Mouse (Mus musculus) midbrain, embryonic 14.5 days (tissue): Measurements from ENCODE around the gene Rnf212b. TPM values are rescaled to one million over a fixed set of nuclear protein-coding genes. Genes with fewer than 3 reads are reported as not detected.

Experiments used
- ATAC-seq: fragments of 200-750 bp; cut with Nextera tagmentation; 2 replicates; pipeline ENCODE4 v1.8.0; 2017; ENCODE audit warnings: moderate number of reproducible peaks, moderate library complexity; ENCODE audit not compliant: low FRiP score, low TSS enrichment
- DNase-seq: peaks from one replicate; pipeline ENCODE4 v3.0.0-alpha.2; 2015
- H3K27ac ChIP-seq: fragments of 300-500 bp; sonication (generic); replicated peaks from 2 replicates; pipeline ENCODE4 v1.5.1; 2014; ENCODE audit warnings: mild to moderate bottlenecking, low read depth, low read length, moderate library complexity
- H3K27me3 ChIP-seq: fragments of 300-500 bp; sonication (generic); 2 replicates; pipeline ENCODE4 v1.6.1; 2014; ENCODE audit warnings: low read length, control low read depth, mixed read lengths; ENCODE audit not compliant: control insufficient read depth, insufficient read depth
- H3K36me3 ChIP-seq: fragments of 300-500 bp; sonication (generic); 2 replicates; pipeline ENCODE4 v1.6.1; 2014; ENCODE audit warnings: low read length, control low read depth; ENCODE audit not compliant: control insufficient read depth, insufficient read depth
- H3K4me1 ChIP-seq: fragments of 300-500 bp; sonication (generic); 2 replicates; pipeline ENCODE4 v1.6.1; 2014; ENCODE audit warnings: mild to moderate bottlenecking, antibody characterized with exemption, low read length, control low read depth; ENCODE audit not compliant: control insufficient read depth, insufficient read depth
- H3K4me2 ChIP-seq: fragments of 300-500 bp; sonication (generic); 2 replicates; pipeline ENCODE4 v1.6.1; 2014; ENCODE audit warnings: mild to moderate bottlenecking, low read length, moderate library complexity
- H3K4me3 ChIP-seq: fragments of 300-500 bp; sonication (generic); replicated peaks from 2 replicates; pipeline ENCODE4 v1.5.1; 2014; ENCODE audit warnings: low read depth, low read length
- H3K9ac ChIP-seq: fragments of 300-500 bp; sonication (generic); replicated peaks from 2 replicates; pipeline ENCODE4 v1.6.1; 2014; ENCODE audit warnings: mild to moderate bottlenecking, low read length, moderate library complexity
- H3K9me3 ChIP-seq: fragments of 300-500 bp; sonication (generic); 2 replicates; pipeline ENCODE4 v1.6.1; 2016; ENCODE audit warnings: low read length, control low read depth, mixed read lengths; ENCODE audit not compliant: control insufficient read depth
- WGBS: fragments of 180-500 bp; shearing (Covaris S2); extraction: QIAGEN DNeasy Blood & Tissue Kit; methylation state at CpG from one replicate; pipeline ENCODE4 v1.1.7; 2014; 5-methylcytosine and 5-hydroxymethylcytosine counted together
- polyA plus RNA-seq: library from polyadenylated mRNA; unstranded; fragments of >200 nt; fragmentation: Nextera tagmentation; extraction: Ambion mirVana; gene quantifications from 2 replicates; pipeline ENCODE4 v1.2.1, GENCODE M21; 2014

Rnf212b gene
- polyA plus RNA-seq, 1 experiment from 2014 or later = not detected

DNA sequence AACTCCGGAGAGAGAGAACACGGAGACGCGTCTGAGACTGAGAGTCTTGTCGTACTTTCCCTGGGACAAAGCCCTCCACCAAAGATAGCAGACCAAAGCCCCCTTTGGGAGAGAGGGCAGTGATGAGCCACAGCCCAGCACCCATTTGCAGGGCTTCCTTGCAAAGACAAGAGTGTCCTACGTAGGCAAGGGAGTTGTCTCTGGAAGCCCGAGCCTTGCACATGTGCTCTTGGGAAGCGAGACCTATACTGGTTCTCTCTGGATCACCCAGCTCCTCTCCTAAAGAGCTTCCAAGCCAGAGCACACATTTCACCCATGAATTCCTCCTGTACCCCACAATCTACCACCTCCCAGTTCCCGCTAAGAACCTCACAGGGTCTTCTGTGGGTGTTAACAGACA lies 33.9 kb upstream of the Rnf212b start:
- peak overlapping the region; percentile 59; the same call in 1 of the 2 replicates for H3K4me3 ChIP-seq
- no peak for ATAC-seq
- no peak for DNase-seq
- no peaks in the 10 kb centered on the region for H3K36me3 ChIP-seq
- WGBS = 90% methylated on average over 9 of the region's 9 CpGs
- peaks cover 3% of the 10 kb centered on the region; the same call in 1 of the 2 replicates for H3K27me3 ChIP-seq
- H3K9ac ChIP-seq = no peak overlapping the region
- H3K4me2 ChIP-seq = peak overlapping the region; percentile 74
- peaks cover 12% of the 10 kb centered on the region; the same call in 1 of the 2 replicates for H3K4me1 ChIP-seq
- no peaks in the 10 kb centered on the region for H3K9me3 ChIP-seq
- no peak overlapping the region for H3K27ac ChIP-seq

DNA sequence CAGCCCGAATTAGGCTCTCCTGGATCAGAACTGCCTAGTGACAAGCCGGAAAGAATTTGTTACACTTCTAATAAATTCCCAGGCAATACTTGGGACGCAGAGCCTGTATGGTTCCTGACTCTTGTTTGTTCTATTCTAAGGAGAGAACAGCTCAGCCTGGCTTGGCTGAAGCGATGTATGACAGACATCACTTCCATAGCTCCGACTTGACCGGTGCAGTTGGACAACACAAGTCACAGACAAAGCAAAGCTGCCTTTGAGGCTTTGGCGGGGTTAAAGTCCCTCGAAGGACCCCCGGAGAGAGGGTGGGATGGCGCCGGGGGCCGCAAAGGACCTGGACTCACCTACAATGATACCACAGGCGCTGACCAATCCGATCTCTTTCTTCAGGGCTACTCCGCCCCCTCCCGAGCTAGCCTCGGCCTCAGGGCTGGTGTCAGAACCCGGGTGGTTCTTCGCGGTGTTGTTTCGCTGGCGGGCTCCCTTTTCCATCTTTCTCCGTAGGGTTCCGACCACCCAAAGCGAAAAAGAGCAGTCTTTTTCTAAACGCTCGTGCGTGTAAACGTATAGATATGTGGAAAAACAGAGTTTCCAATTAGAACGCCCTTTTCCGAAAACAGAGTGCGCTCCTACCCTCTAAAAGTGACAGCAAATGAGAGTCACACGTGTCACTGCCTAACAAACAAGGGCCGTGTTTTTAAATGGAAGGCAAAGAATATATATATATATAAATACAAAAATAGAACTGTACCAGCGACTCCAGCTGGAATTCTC lies 32.9 kb upstream of the Rnf212b start:
- DNase-seq = peak; percentile 76
- Histone ChIP-seq H3K4me1 (peaks cover 12% of the 10 kb centered on the region; the same call in 1 of the 2 replicates), H3K4me2 (peak overlapping the region; percentile 74), H3K27me3 (peaks cover 3% of the 10 kb centered on the region; the same call in 1 of the 2 replicates), H3K36me3 (no peaks in the 10 kb centered on the region), H3K9ac (peak overlapping the region; percentile 58), H3K9me3 (no peaks in the 10 kb centered on the region), H3K4me3 (peak overlapping the region; percentile 59), H3K27ac (peak overlapping the region; percentile 70; the same call in 1 of the 2 replicates)
- ATAC-seq = peak; percentile 70; the same call in 1 of the 2 replicates
- WGBS = 1% methylated on average over 35 of the region's 35 CpGs

DNA sequence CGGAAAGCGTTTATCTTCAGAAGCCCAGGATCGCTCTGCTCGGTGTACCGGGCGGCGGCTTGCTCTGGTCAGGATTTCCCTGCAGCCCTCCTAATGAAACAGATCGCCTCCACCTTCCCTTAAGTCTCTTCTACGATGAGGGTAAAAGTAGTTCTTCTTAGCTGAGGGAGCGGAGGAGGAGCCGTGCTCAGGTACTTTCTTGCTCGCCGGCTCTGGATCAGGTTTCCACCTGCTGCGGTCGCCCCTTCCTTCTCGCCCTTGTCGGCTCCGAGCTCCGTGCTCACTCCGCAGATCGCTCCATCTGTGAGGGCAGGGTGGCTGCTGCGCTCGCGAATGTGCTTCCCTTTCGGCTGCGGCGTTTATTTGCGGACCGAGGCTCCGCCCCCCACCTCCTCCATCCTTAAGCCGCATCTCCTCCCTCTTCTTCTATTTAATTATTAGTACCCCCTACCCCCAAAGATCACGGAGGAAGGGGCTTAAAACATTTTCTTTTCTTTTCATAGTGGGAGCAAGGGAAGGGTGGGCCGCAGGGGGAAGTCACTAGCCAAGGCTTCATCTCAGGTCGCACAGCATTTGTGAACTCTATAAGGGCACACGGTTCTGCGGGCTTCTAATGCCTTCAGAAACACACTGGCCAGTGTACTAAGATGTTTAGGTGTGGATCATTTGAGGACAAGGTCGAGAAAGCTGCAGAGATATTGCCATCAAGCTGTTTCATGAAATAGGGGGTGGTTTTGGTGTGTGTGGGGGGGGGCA lies 32.2 kb upstream of the Rnf212b start, which contains the start of gene Slc7a8:
Gene Slc7a8 (minus strand): TSS at position 337 of the 756 bp plus-strand sequence.
- Histone ChIP-seq H3K4me1 (peaks cover 12% of the 10 kb centered on the region; the same call in 1 of the 2 replicates), H3K9me3 (no peaks in the 10 kb centered on the region), H3K9ac (peak within 1 kb of the TSS; percentile 58), H3K36me3 (no peaks in the 10 kb centered on the region), H3K4me3 (peak within 1 kb of the TSS; percentile 59), H3K4me2 (peak within 1 kb of the TSS; percentile 74), H3K27me3 (peaks cover 3% of the 10 kb centered on the region; the same call in 1 of the 2 replicates), H3K27ac (peak within 1 kb of the TSS; percentile 70)
- 1% methylated on average over 37 of the region's 37 CpGs for WGBS
- peak; percentile 67; the same call in 1 of the 2 replicates for ATAC-seq
- peak; percentile 84 for DNase-seq

DNA sequence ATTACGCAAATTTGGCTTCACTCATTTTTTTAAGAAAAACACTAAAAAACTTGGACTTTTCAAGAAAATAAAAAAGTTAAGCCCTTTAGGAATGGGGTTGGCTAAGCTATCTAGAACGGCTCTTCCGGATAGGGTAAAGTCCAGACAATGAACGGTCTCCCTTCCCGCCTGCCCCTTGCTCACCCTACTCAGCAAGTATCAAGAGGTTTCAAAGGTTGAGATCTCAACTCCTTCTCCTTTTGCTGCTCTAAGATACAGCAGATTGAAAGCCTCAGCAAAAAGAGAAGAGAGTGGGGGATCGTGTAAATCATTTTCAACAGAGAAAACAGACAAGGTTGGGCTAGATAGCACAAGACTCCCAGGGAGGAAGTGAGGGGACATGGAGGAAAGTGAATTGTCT lies 31.0 kb upstream of the Rnf212b start:
- DNase-seq = no peak
- H3K36me3 ChIP-seq = no peaks in the 10 kb centered on the region
- no peak for ATAC-seq
- no peak overlapping the region for H3K9ac ChIP-seq
- peaks cover 3% of the 10 kb centered on the region; the same call in 1 of the 2 replicates for H3K27me3 ChIP-seq
- H3K4me2 ChIP-seq = no peak overlapping the region
- H3K27ac ChIP-seq = no peak overlapping the region
- H3K4me1 ChIP-seq = peaks cover 12% of the 10 kb centered on the region; the same call in 1 of the 2 replicates
- 89% methylated on average over 6 of the region's 6 CpGs for WGBS
- H3K4me3 ChIP-seq = no peak overlapping the region
- H3K9me3 ChIP-seq = no peaks in the 10 kb centered on the region

DNA sequence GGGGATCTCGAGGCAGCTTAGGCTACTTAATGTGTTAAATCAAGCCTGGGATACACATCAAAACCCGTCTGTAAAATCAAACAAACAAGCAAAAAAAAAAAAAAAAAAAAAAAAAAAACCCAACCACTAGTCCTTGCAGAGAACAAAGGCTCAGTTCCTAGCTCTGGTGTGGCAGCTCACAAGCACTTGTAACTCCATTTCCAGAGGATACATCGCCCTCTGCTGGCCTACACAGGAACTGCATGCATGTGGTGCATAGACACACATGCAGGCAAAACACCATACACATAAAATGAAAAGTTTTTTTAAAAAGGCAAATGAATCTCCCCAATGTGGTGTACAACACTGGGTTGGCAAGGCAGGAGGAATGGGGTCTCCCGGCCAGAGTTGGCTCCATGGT lies 28.0 kb upstream of the Rnf212b start:
- H3K27ac ChIP-seq = no peak overlapping the region
- no peaks in the 10 kb centered on the region; the same call in 1 of the 2 replicates for H3K27me3 ChIP-seq
- DNase-seq = peak; percentile 54
- no peak overlapping the region for H3K4me3 ChIP-seq
- no peak for ATAC-seq
- no peaks in the 10 kb centered on the region for H3K9me3 ChIP-seq
- 0 out of 2 replicates have a peak, but pooled peaks cover 2% of the 10 kb centered on the region for H3K4me1 ChIP-seq
- H3K9ac ChIP-seq = no peak overlapping the region
- H3K36me3 ChIP-seq = no peaks in the 10 kb centered on the region
- no peak overlapping the region for H3K4me2 ChIP-seq
- WGBS = 50% methylated on average over 4 of the region's 4 CpGs

DNA sequence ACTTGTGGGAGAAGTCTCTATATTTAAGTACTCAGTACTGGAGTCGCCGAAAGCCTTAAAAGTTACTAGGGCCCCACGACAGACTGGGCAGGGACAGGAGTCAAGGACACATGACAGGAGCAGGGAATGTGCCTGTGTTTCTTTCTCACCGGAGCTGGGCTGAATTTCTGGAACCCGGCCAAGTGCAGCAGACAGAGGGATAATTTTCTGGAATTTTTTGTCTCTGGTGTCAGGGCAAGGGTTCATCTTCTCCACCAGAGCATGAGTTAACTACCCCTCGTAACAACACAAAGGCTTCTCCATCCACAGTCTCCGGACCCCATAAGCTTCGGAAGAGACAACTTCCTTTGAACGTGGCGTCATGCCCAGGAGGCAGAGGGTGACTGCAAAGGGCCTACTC lies 27.5 kb upstream of the Rnf212b start:
- no peak overlapping the region for H3K4me3 ChIP-seq
- ATAC-seq = no peak
- H3K9ac ChIP-seq = no peak overlapping the region
- no peaks in the 10 kb centered on the region for H3K4me1 ChIP-seq
- DNase-seq = peak; percentile 19
- H3K4me2 ChIP-seq = no peak overlapping the region
- no peak overlapping the region for H3K27ac ChIP-seq
- no peaks in the 10 kb centered on the region for H3K36me3 ChIP-seq
- no peaks in the 10 kb centered on the region for H3K9me3 ChIP-seq
- WGBS = 75% methylated on average over 10 of the region's 10 CpGs
- H3K27me3 ChIP-seq = no peaks in the 10 kb centered on the region; the same call in 1 of the 2 replicates

DNA sequence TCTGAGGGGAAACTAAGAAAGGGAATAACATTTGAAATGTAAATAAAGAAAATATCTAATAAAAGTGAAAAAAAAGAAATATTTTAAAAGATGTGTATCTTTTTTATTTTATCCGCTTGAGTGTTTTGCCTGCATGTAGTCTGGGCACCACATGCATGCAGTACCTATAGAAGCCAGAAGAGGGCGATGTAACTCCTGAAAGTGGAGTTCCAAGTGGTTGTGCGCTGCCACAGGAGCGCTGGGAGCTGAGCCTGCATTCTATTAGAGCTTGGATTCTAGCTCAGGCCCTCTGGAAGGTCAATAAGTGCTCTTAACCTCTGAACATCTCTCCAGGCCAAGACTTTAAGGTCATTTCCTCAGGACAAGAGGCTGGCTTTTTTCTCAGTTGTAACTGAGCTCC lies 26.7 kb upstream of the Rnf212b start:
- peak; percentile 13 for DNase-seq
- Histone ChIP-seq H3K9ac (no peak overlapping the region), H3K4me2 (no peak overlapping the region), H3K36me3 (no peaks in the 10 kb centered on the region), H3K9me3 (no peaks in the 10 kb centered on the region), H3K4me3 (no peak overlapping the region), H3K4me1 (no peaks in the 10 kb centered on the region), H3K27me3 (no peaks in the 10 kb centered on the region; the same call in 1 of the 2 replicates), H3K27ac (no peak overlapping the region)
- ATAC-seq = no peak
- 48% methylated on average over 4 of the region's 4 CpGs for WGBS

DNA sequence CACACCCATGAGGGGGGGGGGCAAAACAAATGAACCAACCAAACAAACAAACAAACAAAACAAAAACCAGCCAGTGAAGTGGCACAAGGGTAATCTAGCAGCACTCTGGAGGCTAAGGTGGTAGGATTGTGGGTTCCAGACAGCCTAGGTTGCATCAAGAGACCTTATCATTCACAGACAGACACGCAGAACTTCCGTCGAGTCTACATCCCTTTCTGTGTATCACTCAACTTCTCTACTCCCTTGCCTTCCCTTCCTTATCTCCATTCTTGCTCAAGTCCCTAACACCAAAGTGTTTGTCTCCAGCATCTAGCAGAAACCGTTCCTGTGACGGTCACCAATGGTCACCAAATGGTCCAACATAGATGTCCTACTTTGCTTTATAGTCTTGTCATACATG lies 25.7 kb upstream of the Rnf212b start:
- no peaks in the 10 kb centered on the region for H3K27me3 ChIP-seq
- ATAC-seq (no peak), DNase-seq (no peak)
- H3K9ac ChIP-seq = no peak overlapping the region
- H3K4me3 ChIP-seq = no peak overlapping the region
- no peaks in the 10 kb centered on the region for H3K4me1 ChIP-seq
- 95% methylated on average over 5 of the region's 5 CpGs for WGBS
- H3K9me3 ChIP-seq = no peaks in the 10 kb centered on the region
- no peak overlapping the region for H3K4me2 ChIP-seq
- H3K36me3 ChIP-seq = no peaks in the 10 kb centered on the region
- H3K27ac ChIP-seq = no peak overlapping the region
